In the genomic region with DNA sequence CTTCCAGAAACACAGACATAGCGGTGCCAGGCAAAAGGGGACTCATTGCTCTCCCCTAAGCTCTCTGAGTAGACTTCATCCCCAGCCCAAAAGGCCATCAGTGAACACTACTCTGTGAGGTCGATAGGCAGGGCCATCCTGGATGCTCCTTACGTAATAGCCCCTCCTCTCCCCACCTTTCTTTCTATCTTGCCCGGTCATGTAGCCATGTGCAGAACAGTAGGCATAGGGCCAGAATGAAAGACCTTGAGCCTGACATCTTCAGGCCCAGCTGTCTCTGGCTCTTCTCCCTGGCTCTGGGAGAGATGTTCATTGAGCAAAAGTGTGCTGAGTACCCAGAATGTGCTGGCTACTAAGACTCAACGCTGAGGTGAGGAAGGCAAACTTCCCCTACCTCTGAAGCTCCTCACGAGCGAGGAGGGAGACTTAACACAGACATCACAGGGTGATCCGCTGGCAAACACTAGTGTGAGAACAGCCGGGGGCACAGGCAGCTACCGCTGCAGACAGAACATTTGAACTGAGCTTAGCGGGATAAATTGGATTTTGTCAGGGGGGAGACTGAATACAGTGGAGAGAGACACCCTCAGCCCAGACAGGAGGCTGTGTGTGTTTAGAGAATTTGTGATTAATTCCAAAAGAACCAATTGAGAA, we compare ENCODE assay signal across 24 mouse cellular contexts. TPM values are rescaled to one million over a fixed set of nuclear protein-coding genes. Genes with fewer than 3 reads are reported as not detected.
A peak's percentile ranks its signal among the peaks of the same experiment; 100 is the strongest.
DNase-seq lines count a peak whose midpoint lies in the region; ATAC-seq and TF ChIP-seq lines count a peak whose summit lies in the region.
"Had no signal": no experiment of that assay in that cellular context is flagged by ENCODE, and none has a peak within 500 bp of the region (broad histone marks: within the 10 kb centered on the region; RNA-seq: fewer than 3 reads in every experiment).

No protein-coding gene starts in this region.

- H3K4me1 ChIP-seq in kidney, embryonic 14.5 days (ENCODE audit: control insufficient read depth, insufficient read depth, low read length): no peaks in the 10 kb centered on the region
- H3K4me1 ChIP-seq in lung, adult 2 months (ENCODE audit: control insufficient read depth, insufficient read depth, low read length): no peaks in the 10 kb centered on the region
- H3K4me1 ChIP-seq: embryonic facial prominence, embryonic 12.5 days; heart, embryonic 12.5 days; hindbrain, embryonic 15.5 days; neural tube, embryonic 13.5 days had no signal

- 68% methylated on average over 11 of the region's 11 CpGs for WGBS in kidney, embryonic 14.5 days
- 50% methylated on average over 11 of the region's 11 CpGs for WGBS in lung, adult 2 months

- no peak overlapping the region for H3K4me3 ChIP-seq in kidney, embryonic 14.5 days (ENCODE audit: low read length)
- H3K4me3 ChIP-seq in lung, adult 2 months (replicated peaks; ENCODE audit: extremely low read depth, low read depth, low read length): no peak overlapping the region
- H3K4me3 ChIP-seq: embryonic facial prominence, embryonic 12.5 days; heart, embryonic 12.5 days; hindbrain, embryonic 15.5 days; kidney, embryonic 15.5 days; layer of hippocampus, adult 2 months; neural tube, embryonic 13.5 days had no signal

- peak; percentile 21 for DNase-seq in adrenal gland, adult 2 months
- DNase-seq in adrenal gland, adult 18-20 months (ENCODE audit: low spot score in 2 of 2): no peak
- peak; percentile 17 to 49 for DNase-seq in kidney, postnatal 36 days
- peak; percentile 13 for DNase-seq in adrenal gland, postnatal 10 days
- peak; percentile 57 to 78 for DNase-seq in cerebellum, postnatal 10 days
- no peak for DNase-seq in ovary, postnatal 10 days (ENCODE audit: low spot score)
- no peak for DNase-seq in lung, adult 2 months
- DNase-seq: right cerebral cortex, postnatal 25 days had no signal

- no peak overlapping the region for H3K9ac ChIP-seq in kidney, embryonic 14.5 days (ENCODE audit: low read depth, low read length)
- H3K9ac ChIP-seq: embryonic facial prominence, embryonic 12.5 days; heart, embryonic 12.5 days; hindbrain, embryonic 15.5 days; kidney, embryonic 15.5 days; liver, embryonic 14.5 days; neural tube, embryonic 13.5 days had no signal

- no peak for TF ChIP-seq POLR2A in lung, adult 2 months (IDR thresholded peaks at IDR 0.05; ENCODE audit: borderline replicate concordance, extremely low read depth, low read depth, low read length)

- H3K27me3 ChIP-seq in kidney, embryonic 14.5 days (ENCODE audit: control insufficient read depth, insufficient read depth, low read length): no peaks in the 10 kb centered on the region
- H3K27me3 ChIP-seq: CH12.LX; embryonic facial prominence, embryonic 12.5 days; hindbrain, embryonic 15.5 days; kidney, embryonic 15.5 days; neural tube, embryonic 13.5 days had no signal

- H3K27ac ChIP-seq in kidney, embryonic 14.5 days (ENCODE audit: low read depth, low read length): no peak overlapping the region
- H3K27ac ChIP-seq: embryonic facial prominence, embryonic 12.5 days; hindbrain, embryonic 15.5 days; kidney, embryonic 15.5 days; layer of hippocampus, adult 2 months; liver, embryonic 14.5 days; neural tube, embryonic 13.5 days; stomach, postnatal 0 days had no signal

- no peak for TF ChIP-seq CTCF in lung, adult 2 months (IDR thresholded peaks at IDR 0.05; ENCODE audit: insufficient read depth, low read length)

- no peaks in the 10 kb centered on the region for H3K9me3 ChIP-seq in kidney, embryonic 14.5 days (ENCODE audit: control insufficient read depth, low read length)
- H3K9me3 ChIP-seq: embryonic facial prominence, embryonic 12.5 days; heart, embryonic 12.5 days; hindbrain, embryonic 15.5 days; kidney, embryonic 15.5 days; neural tube, embryonic 13.5 days had no signal

- H3K36me3 ChIP-seq in kidney, embryonic 14.5 days (ENCODE audit: control insufficient read depth, insufficient read depth, low read length): no peaks in the 10 kb centered on the region
- H3K36me3 ChIP-seq: embryonic facial prominence, embryonic 12.5 days; heart, embryonic 12.5 days; hindbrain, embryonic 15.5 days; kidney, embryonic 15.5 days; neural tube, embryonic 13.5 days had no signal

- ATAC-seq in kidney, embryonic 14.5 days (ENCODE audit: low FRiP score, low TSS enrichment): no peak
- ATAC-seq: forebrain, embryonic 16.5 days; lung, postnatal 0 days had no signal

- H3K4me2 ChIP-seq in kidney, embryonic 14.5 days (replicated peaks; ENCODE audit: low read depth, low read length): no peak overlapping the region
- H3K4me2 ChIP-seq: embryonic facial prominence, embryonic 12.5 days; heart, embryonic 12.5 days; hindbrain, embryonic 15.5 days; kidney, embryonic 15.5 days; neural tube, embryonic 13.5 days had no signal

RNA-seq across cellular contexts. Expression of a gene that starts 11.8 kb away (rescaled TPM):
- not detected for total RNA-seq in adrenal gland, adult 2 months (2021)
- polyA plus RNA-seq in adrenal gland, adult 2 months (2012; rRNA removed): not detected in 2 replicates
- not detected for total RNA-seq in adrenal gland, adult 18-20 months (2021)
- polyA plus RNA-seq in kidney, embryonic 14.5 days (2014; fragmentation: Nextera tagmentation; extraction: Ambion mirVana): 0.26 and 1.1 TPM in 2 replicates
- total RNA-seq in adrenal gland, postnatal 10 days (2021): not detected
- 18.2 and 24.1 TPM in 2 replicates for polyA plus RNA-seq in lung, adult 2 months (2012; rRNA removed)
- total RNA-seq: CH12.LX; gastrocnemius, adult 18-20 months; heart, postnatal 25 days; layer of hippocampus, adult 2 months had no signal
- polyA plus RNA-seq: forebrain, embryonic 16.5 days; heart, embryonic 12.5 days; neural tube, embryonic 13.5 days had no signal

RNA-seq across cellular contexts. Expression of a gene that starts 33.8 kb away (rescaled TPM):
- total RNA-seq in adrenal gland, adult 2 months (2021): 1 to 10 TPM in 1 of 2 experiments, not detected in 1; 1.1 TPM
- 0.16 and 0.23 TPM in 2 replicates for polyA plus RNA-seq in adrenal gland, adult 2 months (2012; rRNA removed)
- total RNA-seq in adrenal gland, adult 18-20 months (2021): 1 to 10 TPM in 1 of 2 experiments, under 1 TPM in 1; 0.86 to 1.3 TPM
- polyA plus RNA-seq in kidney, embryonic 14.5 days (2014; fragmentation: Nextera tagmentation; extraction: Ambion mirVana): not detected in 2 replicates
- total RNA-seq in adrenal gland, postnatal 10 days (2021): not detected
- not detected in 2 replicates for polyA plus RNA-seq in lung, adult 2 months (2012; rRNA removed)
- total RNA-seq: CH12.LX; heart, postnatal 25 days; megakaryocyte progenitor cell, adult 5-6 weeks had no signal
- polyA plus RNA-seq: heart, embryonic 12.5 days; hindbrain, embryonic 15.5 days; kidney, embryonic 15.5 days; limb, embryonic 11.5 days; neural tube, embryonic 13.5 days had no signal

RNA-seq across cellular contexts. Expression of a gene that starts 53.3 kb away (rescaled TPM):
- 1 to 10 TPM; 2.3 to 3.7 TPM for total RNA-seq in adrenal gland, adult 2 months (2021)
- polyA plus RNA-seq in adrenal gland, adult 2 months (2012; rRNA removed): 3.1 and 3.6 TPM in 2 replicates
- 1 to 10 TPM; 3.8 to 4.3 TPM for total RNA-seq in adrenal gland, adult 18-20 months (2021)
- 0.31 and 0.97 TPM in 2 replicates for polyA plus RNA-seq in kidney, embryonic 14.5 days (2014; fragmentation: Nextera tagmentation; extraction: Ambion mirVana)
- 1 to 10 TPM; 2.6 TPM for total RNA-seq in adrenal gland, postnatal 10 days (2021)
- polyA plus RNA-seq in lung, adult 2 months (2012; rRNA removed): 10.3 and 12.9 TPM in 2 replicates

Comparison
In these comparisons a context has a peak if more than half of its experiments do, and no peak if none do; other contexts are left out.
1. DNase-seq: peak in adrenal gland, adult 2 months (single experiment), kidney, postnatal 36 days (2 of 2), adrenal gland, postnatal 10 days (single experiment) and cerebellum, postnatal 10 days (2 of 2); none in adrenal gland, adult 18-20 months (0 of 2), ovary, postnatal 10 days (single experiment) and lung, adult 2 months (single experiment).